Mouse (Mus musculus): ENCODE measurements around the gene Wdr90. TPM values are rescaled to one million over a fixed set of nuclear protein-coding genes. Genes with fewer than 3 reads are reported as not detected.

Gene Wdr90
- polyA plus RNA-seq, 1 experiment from 2014 or later, result 23.6 TPM

DNA sequence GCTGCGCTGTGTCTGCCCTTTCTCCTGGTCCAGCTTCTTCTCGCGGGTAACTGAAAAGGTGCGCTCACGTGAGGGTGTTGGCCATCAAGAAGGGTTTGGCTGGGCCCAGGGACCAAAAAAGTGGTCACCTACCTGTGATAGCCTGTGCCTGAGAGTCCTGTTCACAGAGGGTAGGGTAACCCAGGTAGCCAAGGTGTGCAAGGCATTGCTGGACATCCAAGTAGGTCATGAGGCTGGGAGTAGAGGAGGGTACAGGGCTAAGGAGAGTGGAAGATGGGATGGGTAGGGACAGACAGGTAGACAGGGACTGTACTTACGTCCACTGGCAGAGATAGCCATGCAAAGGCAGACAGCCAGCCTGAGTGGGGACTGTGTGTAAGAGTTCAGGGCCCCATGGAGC, 20.8 kb downstream of the Wdr90 start:
- Histone ChIP-seq H3K36me3 (peaks cover 44% of the 10 kb centered on the region), H3K27me3 (replicated peaks) (no peaks in the 10 kb centered on the region), H3K27ac (no peak overlapping the region), H3K4me2 (replicated peaks) (no peak overlapping the region), H3K4me3 (no peak overlapping the region), H3K9me3 (no peaks in the 10 kb centered on the region), H3K4me1 (peaks cover 39% of the 10 kb centered on the region), H3K9ac (no peak overlapping the region)
- no peak for ATAC-seq (ENCODE audit: low FRiP score, low read depth)
- WGBS, result 96% methylated on average over 6 of the region's 6 CpGs

DNA sequence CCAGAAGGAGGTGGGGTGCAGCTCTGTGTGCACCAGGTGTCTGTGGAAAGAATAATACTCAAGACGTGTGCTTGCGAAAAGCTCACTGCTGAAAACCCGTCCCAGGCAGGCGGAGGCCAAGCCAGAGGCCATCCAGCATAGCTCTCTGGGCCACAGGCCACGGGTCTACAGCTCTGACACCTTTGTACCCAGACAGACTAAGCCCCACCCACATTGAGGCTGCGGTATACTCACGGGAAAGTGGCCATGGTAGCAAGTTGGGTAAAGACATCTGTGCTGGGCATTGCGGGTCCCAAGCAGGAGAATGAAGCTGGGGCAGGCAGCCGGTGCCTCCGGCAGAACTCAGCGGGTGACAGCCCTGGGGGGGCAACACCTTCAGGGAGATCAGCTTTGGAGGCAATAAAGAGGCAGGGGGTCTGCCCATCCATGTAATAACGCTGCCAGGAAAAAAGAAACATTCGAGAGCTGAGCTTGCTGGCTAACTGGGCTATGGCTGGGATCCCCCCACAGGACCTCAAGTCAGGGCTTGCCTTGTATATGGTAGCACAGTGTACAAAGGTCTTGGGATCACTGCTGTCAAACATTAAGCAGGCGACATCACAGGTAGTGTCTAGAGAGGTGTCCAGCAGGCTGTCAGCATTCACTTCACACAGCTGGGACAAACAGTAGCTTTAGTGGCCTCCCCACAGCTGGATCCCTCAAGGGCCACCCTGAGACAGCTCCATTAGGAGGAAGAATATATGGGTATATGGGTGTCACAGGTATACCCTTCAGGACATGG, 21.7 kb downstream of the Wdr90 start:
- ATAC-seq (ENCODE audit: low FRiP score, low read depth), result no peak
- peaks cover 51% of the 10 kb centered on the region for H3K36me3 ChIP-seq
- H3K4me3 ChIP-seq, result no peak overlapping the region
- H3K27me3 ChIP-seq (replicated peaks), result no peaks in the 10 kb centered on the region
- no peak overlapping the region for H3K4me2 ChIP-seq (replicated peaks)
- WGBS, result 83% methylated on average over 14 of the region's 14 CpGs
- H3K9me3 ChIP-seq, result no peaks in the 10 kb centered on the region
- H3K9ac ChIP-seq, result no peak overlapping the region
- H3K4me1 ChIP-seq, result peaks cover 47% of the 10 kb centered on the region
- no peak overlapping the region for H3K27ac ChIP-seq

- Histone ChIP-seq H3K4me3 (no peak overlapping the region), H3K9ac (no peak overlapping the region), H3K27ac (no peak overlapping the region), H3K4me2 (replicated peaks) (no peak overlapping the region), H3K36me3 (peaks cover 51% of the 10 kb centered on the region), H3K4me1 (peaks cover 54% of the 10 kb centered on the region), H3K9me3 (no peaks in the 10 kb centered on the region), H3K27me3 (replicated peaks) (no peaks in the 10 kb centered on the region)
- WGBS, result 85% methylated on average over 4 of the region's 4 CpGs
- no peak for ATAC-seq (ENCODE audit: low FRiP score, low read depth)
Measured at GRCm38 (mm10) chr17:25838904-25839303, 22.4 kb downstream of the Wdr90 start.

DNA sequence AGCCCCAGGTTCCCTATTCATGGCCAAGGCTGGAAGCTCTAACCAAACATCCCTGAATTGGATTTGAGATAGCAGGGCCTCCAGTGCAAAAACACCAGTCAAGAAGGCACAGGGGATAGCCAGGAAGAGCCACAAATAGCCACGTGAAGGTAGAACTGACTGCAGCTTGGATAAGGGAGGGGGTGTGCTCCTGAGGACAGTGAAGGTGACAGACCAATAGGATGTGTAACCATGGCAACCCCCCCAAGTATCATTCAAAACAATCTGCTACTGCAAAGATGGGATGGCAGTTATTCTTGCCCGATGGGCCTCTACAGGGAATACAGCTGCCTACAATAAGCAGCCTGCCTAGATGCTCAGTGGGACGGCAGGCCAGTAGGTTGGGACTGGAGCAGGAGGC, 23.8 kb downstream of the Wdr90 start:
- H3K27ac ChIP-seq, result 0 out of 2 replicates have a peak overlapping the region, but pooled peaks have one; percentile 16
- H3K4me2 ChIP-seq (replicated peaks), result peak overlapping the region; percentile 95
- H3K9me3 ChIP-seq, result no peaks in the 10 kb centered on the region
- H3K9ac ChIP-seq, result peak overlapping the region; percentile 66; the same call in 1 of the 2 replicates
- no peak for ATAC-seq (ENCODE audit: low FRiP score, low read depth)
- H3K27me3 ChIP-seq (replicated peaks), result no peaks in the 10 kb centered on the region
- WGBS, result 30% methylated on average over 3 of the region's 3 CpGs
- H3K36me3 ChIP-seq, result peaks cover 51% of the 10 kb centered on the region
- H3K4me3 ChIP-seq, result no peak overlapping the region; the same call in 1 of the 2 replicates
- peaks cover 52% of the 10 kb centered on the region for H3K4me1 ChIP-seq

DNA sequence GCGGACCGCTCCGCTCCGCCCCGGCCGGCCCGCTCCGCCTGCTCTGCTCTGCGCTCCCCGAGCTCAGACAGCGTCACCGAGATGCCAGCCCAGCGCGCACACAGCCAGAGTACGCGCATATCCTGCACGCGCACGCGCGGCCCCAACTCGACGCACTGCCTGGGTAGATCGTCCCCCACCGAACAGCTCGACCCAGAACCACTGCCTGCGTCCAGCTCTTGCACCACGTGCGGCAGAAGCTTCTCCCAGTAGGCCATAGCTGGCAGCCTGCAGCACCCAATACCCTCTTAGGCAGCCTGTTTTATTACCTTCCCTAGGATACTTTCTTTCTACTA, 24.3 kb downstream of the Wdr90 start, which contains the start of gene Rhbdl1:
TSS of gene Rhbdl1 (minus strand) at position 220 of the 335 bp plus-strand sequence.
- 0 out of 2 replicates have a peak, but pooled peaks have one; percentile 8 for ATAC-seq (ENCODE audit: low FRiP score, low read depth)
- Histone ChIP-seq H3K27me3 (replicated peaks) (no peaks in the 10 kb centered on the region), H3K9ac (peak within 1 kb of the TSS; percentile 66), H3K9me3 (no peaks in the 10 kb centered on the region), H3K4me2 (replicated peaks) (peak within 1 kb of the TSS; percentile 95), H3K4me1 (peaks cover 54% of the 10 kb centered on the region), H3K36me3 (peaks cover 46% of the 10 kb centered on the region), H3K4me3 (peak within 1 kb of the TSS; percentile 42), H3K27ac (peak within 1 kb of the TSS; percentile 32; the same call in 1 of the 2 replicates)
- WGBS, result 2% methylated on average over 27 of the region's 29 CpGs

- H3K4me1 ChIP-seq, result peaks cover 59% of the 10 kb centered on the region
Measured at GRCm38 (mm10) chr17:25836397-25837075, 24.8 kb downstream of the Wdr90 start.

GRCm38 (mm10) chr17:25835816-25836215, 25.5 kb downstream of the Wdr90 start:
- no peaks in the 10 kb centered on the region for H3K9me3 ChIP-seq
- peaks cover 66% of the 10 kb centered on the region for H3K4me1 ChIP-seq
- 92% methylated on average over 16 of the region's 16 CpGs for WGBS
- H3K36me3 ChIP-seq, result peaks cover 43% of the 10 kb centered on the region
- no peak overlapping the region for H3K27ac ChIP-seq
- H3K4me2 ChIP-seq (replicated peaks), result peak overlapping the region; percentile 95
- no peak for ATAC-seq (ENCODE audit: low FRiP score, low read depth)
- H3K9ac ChIP-seq, result peak overlapping the region; percentile 66
- no peaks in the 10 kb centered on the region for H3K27me3 ChIP-seq (replicated peaks)
- H3K4me3 ChIP-seq, result no peak overlapping the region

More at GRCm38 (mm10) chr17:25836397-25837075, 24.8 kb downstream of the Wdr90 start:
- Histone ChIP-seq H3K4me3 (peak overlapping the region; percentile 42), H3K9ac (peak overlapping the region; percentile 66), H3K36me3 (peaks cover 43% of the 10 kb centered on the region), H3K4me2 (replicated peaks) (peak overlapping the region; percentile 95), H3K9me3 (no peaks in the 10 kb centered on the region), H3K27ac (peak overlapping the region; percentile 32; the same call in 1 of the 2 replicates), H3K27me3 (replicated peaks) (no peaks in the 10 kb centered on the region)
- 22% methylated on average over 23 of the region's 23 CpGs for WGBS
- 0 out of 2 replicates have a peak, but pooled peaks have one; percentile 8 for ATAC-seq (ENCODE audit: low FRiP score, low read depth)

DNA sequence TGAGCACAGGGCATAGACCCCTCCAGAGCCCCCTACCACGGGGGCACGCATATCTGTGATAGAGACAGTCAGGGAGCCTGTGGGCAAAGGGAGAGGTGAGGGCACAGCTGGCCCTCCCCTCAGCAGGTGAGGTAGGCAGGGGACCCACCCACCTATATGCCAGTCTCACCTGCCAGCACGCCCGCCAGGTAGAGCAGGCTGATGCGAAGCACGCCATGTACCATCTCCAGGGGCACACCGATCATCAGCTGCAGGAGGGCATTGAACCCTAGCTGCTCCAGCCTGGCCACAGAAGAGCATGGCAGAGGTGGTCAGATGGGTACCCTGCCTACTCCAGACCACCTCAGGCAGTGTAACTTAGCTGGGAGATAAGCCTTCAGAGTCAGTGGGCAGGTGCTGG, 26.0 kb downstream of the Wdr90 start:
- WGBS, result 97% methylated on average over 7 of the region's 7 CpGs

GRCm38 (mm10) chr17:25834595-25835222, 26.6 kb downstream of the Wdr90 start:
- no peak overlapping the region for H3K27ac ChIP-seq
- peak overlapping the region; percentile 92 for H3K9ac ChIP-seq
- peak overlapping the region; percentile 95 for H3K4me2 ChIP-seq (replicated peaks)
- WGBS, result 89% methylated on average over 12 of the region's 12 CpGs
- H3K27me3 ChIP-seq (replicated peaks), result no peaks in the 10 kb centered on the region
- H3K36me3 ChIP-seq, result peaks cover 43% of the 10 kb centered on the region
- no peaks in the 10 kb centered on the region for H3K9me3 ChIP-seq
- peak overlapping the region; percentile 79 for H3K4me3 ChIP-seq
- ATAC-seq (ENCODE audit: low FRiP score, low read depth), result no peak
- H3K4me1 ChIP-seq, result peaks cover 78% of the 10 kb centered on the region

More for the DNA sequence above, 26.0 kb downstream of the Wdr90 start:
- no peak for ATAC-seq (ENCODE audit: low FRiP score, low read depth)
- Histone ChIP-seq H3K4me1 (peaks cover 72% of the 10 kb centered on the region), H3K9me3 (no peaks in the 10 kb centered on the region), H3K4me2 (replicated peaks) (peak overlapping the region; percentile 95), H3K36me3 (peaks cover 43% of the 10 kb centered on the region), H3K4me3 (no peak overlapping the region), H3K27me3 (replicated peaks) (no peaks in the 10 kb centered on the region), H3K27ac (no peak overlapping the region), H3K9ac (peak overlapping the region; percentile 92; the same call in 1 of the 2 replicates)

GRCm38 (mm10) chr17:25833961-25834594, 27.2 kb downstream of the Wdr90 start:
- peaks cover 82% of the 10 kb centered on the region for H3K4me1 ChIP-seq
- peak overlapping the region; percentile 92 for H3K9ac ChIP-seq
- peak overlapping the region; percentile 95 for H3K4me2 ChIP-seq (replicated peaks)

DNA sequence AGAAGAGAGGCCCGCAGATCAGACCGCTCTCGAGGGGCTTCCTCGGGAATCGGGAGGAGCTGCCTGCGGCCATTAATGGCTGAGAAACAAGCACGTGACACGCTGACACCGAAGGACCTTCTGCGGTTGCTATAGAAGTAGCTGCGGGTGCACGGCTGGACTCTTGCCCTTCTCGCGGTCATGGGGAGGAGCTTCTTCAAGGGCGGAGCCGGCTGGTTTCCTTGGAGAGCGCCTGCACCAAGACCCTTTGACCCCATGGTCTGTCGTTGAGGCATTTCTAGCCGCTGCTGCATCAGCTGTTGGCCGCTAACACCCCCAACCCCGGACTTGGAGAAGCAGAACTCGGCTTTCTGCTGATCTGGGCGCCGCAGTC, 28.0 kb downstream of the Wdr90 start, which contains the start of gene Stub1:
TSS of gene Stub1 (minus strand) at position 114 of the 373 bp plus-strand sequence.
- peaks cover 32% of the 10 kb centered on the region for H3K36me3 ChIP-seq
- peak within 1 kb of the TSS; percentile 95 for H3K4me2 ChIP-seq (replicated peaks)
- no peaks in the 10 kb centered on the region for H3K27me3 ChIP-seq (replicated peaks)
- H3K9me3 ChIP-seq, result no peaks in the 10 kb centered on the region
- under 1% methylated on average over 24 of the region's 24 CpGs for WGBS
- peak within 1 kb of the TSS; percentile 92 for H3K9ac ChIP-seq
- H3K27ac ChIP-seq, result peak within 1 kb of the TSS; percentile 88
- peak within 1 kb of the TSS; percentile 79 for H3K4me3 ChIP-seq
- peaks cover 83% of the 10 kb centered on the region for H3K4me1 ChIP-seq
- peak; percentile 50 for ATAC-seq (ENCODE audit: low FRiP score, low read depth)

More at GRCm38 (mm10) chr17:25833961-25834594, 27.2 kb downstream of the Wdr90 start:
- no peaks in the 10 kb centered on the region for H3K9me3 ChIP-seq
- whole genome bisulfite sequencing, result 60% methylated on average over 6 of the region's 6 CpGs
- H3K4me3 ChIP-seq, result peak overlapping the region; percentile 79
- peak overlapping the region; percentile 88 for H3K27ac ChIP-seq
- peaks cover 36% of the 10 kb centered on the region for H3K36me3 ChIP-seq
- ATAC-seq (ENCODE audit: low FRiP score, low read depth), result no peak
- H3K27me3 ChIP-seq (replicated peaks), result no peaks in the 10 kb centered on the region
